Mouse (Mus musculus) heart, adult 18-20 months (tissue): ENCODE results near the gene 1700025C18Rik. TPM values are rescaled to one million over a fixed set of nuclear protein-coding genes. Genes with fewer than 3 reads are reported as not detected.

Experiments
- DNase-seq, 2 experiments: peaks; one replicate each; pipeline ENCODE4 v3.0.0; 2021 to 2022; ENCODE audit warnings: mixed read lengths in 1 of 2
- total RNA-seq, 2 experiments: library from RNA; stranded (reverse); gene quantifications; 2 replicates each; pipeline ENCODE4 v1.2.3; 2021

1700025C18Rik gene
- total RNA-seq, 2 experiments from 2014 or later = not detected

DNA sequence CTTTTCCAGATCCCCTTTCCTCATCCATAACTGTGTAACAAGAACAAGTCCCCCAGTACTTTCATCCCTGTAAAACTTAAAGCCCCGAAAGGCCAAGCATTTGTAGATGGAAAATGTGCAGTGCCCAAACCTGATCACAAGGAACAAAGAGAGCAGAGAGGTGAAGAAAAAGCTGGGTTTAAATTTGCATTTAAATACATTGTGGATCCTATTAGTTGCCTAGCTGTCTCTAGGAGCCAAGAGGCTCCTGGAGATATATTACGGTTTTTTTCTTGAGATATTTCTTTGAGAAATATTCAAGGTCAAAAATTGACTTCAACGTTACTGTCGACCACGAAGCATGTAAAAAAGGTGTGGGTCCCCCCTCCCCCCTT is 55.5 kb downstream of the 1700025C18Rik start:
- DNase-seq = no peak

DNA sequence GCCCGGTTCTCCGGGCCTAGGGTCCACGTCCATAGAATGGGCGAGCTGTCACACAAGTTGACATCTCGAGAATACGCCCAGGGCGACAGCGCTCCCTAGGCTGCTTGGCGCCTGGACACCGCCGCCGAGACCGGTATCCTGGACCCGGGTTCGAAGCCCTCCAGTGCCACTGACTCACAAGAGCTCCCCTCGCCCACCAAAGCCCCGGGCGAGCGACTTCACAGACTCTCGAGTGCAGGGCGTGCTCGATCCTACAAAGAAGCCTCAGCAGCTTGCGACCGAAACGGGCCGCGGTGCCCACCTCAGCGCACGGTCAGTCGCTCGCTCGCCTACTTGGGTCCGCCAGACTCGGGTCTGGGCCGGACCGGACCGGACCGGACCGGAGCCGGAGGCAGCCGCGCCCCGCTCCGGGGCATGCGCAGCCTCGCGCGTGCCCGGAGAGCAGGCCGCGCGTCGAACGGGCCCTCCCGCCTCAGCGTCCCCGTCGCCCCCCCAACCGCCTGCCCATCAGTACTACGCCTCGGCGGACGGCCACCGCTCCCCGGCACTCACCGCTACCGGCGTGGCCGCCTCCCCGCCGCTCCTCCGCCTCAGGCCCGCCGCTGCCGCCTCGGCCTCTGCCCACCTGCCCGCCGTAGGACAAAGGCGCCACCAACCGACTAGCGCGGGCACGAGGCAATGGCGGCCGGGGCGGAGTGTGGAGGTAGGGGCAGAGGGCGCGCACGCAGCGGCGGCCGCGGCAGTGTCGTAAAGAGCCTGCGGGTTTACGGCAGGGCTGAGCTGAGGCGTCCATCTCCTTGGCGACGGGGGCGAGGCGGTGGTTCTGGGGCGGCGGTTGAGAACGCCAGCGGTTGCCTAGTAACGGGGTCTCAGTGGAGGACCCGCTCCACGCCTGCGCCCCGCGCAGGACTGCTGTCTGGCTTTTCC is 56.2 kb downstream of the 1700025C18Rik start, which contains the start of gene Ncoa5:
TSS of gene Ncoa5 (minus strand) at position 737 of the 927 bp plus-strand sequence.
- DNase-seq = peak; percentile 98 to 99

GRCm38 (mm10) chr2:165033306-165033705 is 57.2 kb downstream of the 1700025C18Rik start:
- DNase-seq = no peak

- DNase-seq = peak in 1 of 2 experiments; percentile 17
Observed at GRCm38 (mm10) chr2:165032533-165032932, 58.0 kb downstream of the 1700025C18Rik start.

Other genes with a start within 250 kb of the 1700025C18Rik start
- 10 to 100 TPM; 37.7 to 39.3 TPM for gene Pltp, start 233.0 kb downstream of the 1700025C18Rik start, total RNA-seq
- gene Pcif1, start 211.4 kb downstream of the 1700025C18Rik start, total RNA-seq = 10 to 100 TPM; 27.3 to 30.5 TPM
- gene Zfp335, start 179.0 kb downstream of the 1700025C18Rik start, total RNA-seq = 1 to 10 TPM; 6.8 to 7.7 TPM
- gene Mmp9, start 150.0 kb downstream of the 1700025C18Rik start, total RNA-seq = 1 to 10 TPM; 1.3 to 1.6 TPM
- 1 to 10 TPM; 2.0 to 2.3 TPM for gene Slc12a5, start 129.9 kb downstream of the 1700025C18Rik start, total RNA-seq
- 10 to 100 TPM; 17.7 to 19.9 TPM for gene Ncoa5, start 55.9 kb downstream of the 1700025C18Rik start, total RNA-seq
- 1 to 10 TPM; 1.6 to 2.3 TPM for gene Cd40, start 35.1 kb downstream of the 1700025C18Rik start, total RNA-seq
- gene Cdh22, start 144.1 kb upstream of the 1700025C18Rik start, total RNA-seq = 1 to 10 TPM in 1 of 2 experiments, under 1 TPM in 1; 0.52 to 1.0 TPM
- 10 to 100 TPM; 16.3 to 18.0 TPM for gene Slc35c2, start 197.1 kb upstream of the 1700025C18Rik start, total RNA-seq
- gene Elmo2, start 235.7 kb upstream of the 1700025C18Rik start, total RNA-seq = 10 to 100 TPM; 14.8 to 21.1 TPM